Mouse (Mus musculus): ENCODE measurements at regions not wholly inside any gene's neighbourhood (a gene's known extent, or its start where the extent isn't known, plus 50 kb on each side); places are given as distances from the start of the nearest gene placed in this dataset.

GRCm38 (mm10) chr3:35145569-35145968 lies 495.4 kb downstream of the Sox2 start:
- peaks cover 2% of the 10 kb centered on the region; the same call in 1 of the 2 replicates for H3K4me1 ChIP-seq (ENCODE audit: control insufficient read depth, insufficient read depth, low read length)
- no peak overlapping the region for H3K4me3 ChIP-seq (replicated peaks; ENCODE audit: extremely low read depth, low read depth, low read length)
- no peak for DNase-seq
- TF ChIP-seq CTCF (IDR thresholded peaks at IDR 0.05; ENCODE audit: insufficient read depth, low read length) = no peak
- TF ChIP-seq POLR2A (IDR thresholded peaks at IDR 0.05; ENCODE audit: borderline replicate concordance, extremely low read depth, low read depth, low read length) = no peak
- 81% methylated on average over 2 of the region's 2 CpGs for WGBS

- Histone ChIP-seq H3K4me1 (ENCODE audit: control insufficient read depth, insufficient read depth, low read length) (peaks cover 2% of the 10 kb centered on the region; the same call in 1 of the 2 replicates), H3K4me3 (replicated peaks; ENCODE audit: extremely low read depth, low read depth, low read length) (no peak overlapping the region)
- WGBS = 71% methylated on average over 5 of the region's 5 CpGs
- no peak for DNase-seq
- TF ChIP-seq CTCF (IDR thresholded peaks at IDR 0.05; ENCODE audit: insufficient read depth, low read length) (no peak), POLR2A (IDR thresholded peaks at IDR 0.05; ENCODE audit: borderline replicate concordance, extremely low read depth, low read depth, low read length) (no peak)
Measured at GRCm38 (mm10) chr3:35146681-35147080, 496.5 kb downstream of the Sox2 start.

- H3K4me1 ChIP-seq (ENCODE audit: control insufficient read depth, insufficient read depth, low read length) = peaks cover 2% of the 10 kb centered on the region; the same call in 1 of the 2 replicates
- H3K4me3 ChIP-seq (replicated peaks; ENCODE audit: extremely low read depth, low read depth, low read length) = no peak overlapping the region
- WGBS = 31% methylated on average over 12 of the region's 12 CpGs
- TF ChIP-seq CTCF (IDR thresholded peaks at IDR 0.05; ENCODE audit: insufficient read depth, low read length) (no peak), POLR2A (IDR thresholded peaks at IDR 0.05; ENCODE audit: borderline replicate concordance, extremely low read depth, low read depth, low read length) (no peak)
- peak; percentile 34 for DNase-seq
Measured at GRCm38 (mm10) chr3:35149251-35149691, 499.1 kb downstream of the Sox2 start.

- H3K4me1 ChIP-seq (ENCODE audit: control insufficient read depth, insufficient read depth, low read length) = peaks cover 2% of the 10 kb centered on the region; the same call in 1 of the 2 replicates
- H3K4me3 ChIP-seq (replicated peaks; ENCODE audit: extremely low read depth, low read depth, low read length) = no peak overlapping the region
- no peak for DNase-seq
- TF ChIP-seq CTCF (IDR thresholded peaks at IDR 0.05; ENCODE audit: insufficient read depth, low read length) = no peak
- TF ChIP-seq POLR2A (IDR thresholded peaks at IDR 0.05; ENCODE audit: borderline replicate concordance, extremely low read depth, low read depth, low read length) = no peak
- whole genome bisulfite sequencing = 75% methylated on average over 7 of the region's 7 CpGs
Measured at GRCm38 (mm10) chr3:35152191-35152590, 502.0 kb downstream of the Sox2 start.

- H3K4me1 ChIP-seq (ENCODE audit: control insufficient read depth, insufficient read depth, low read length) = peaks cover 2% of the 10 kb centered on the region; the same call in 1 of the 2 replicates
- no peak for DNase-seq
- WGBS = 57% methylated on average over 6 of the region's 6 CpGs
- no peak overlapping the region for H3K4me3 ChIP-seq (replicated peaks; ENCODE audit: extremely low read depth, low read depth, low read length)
- TF ChIP-seq CTCF (IDR thresholded peaks at IDR 0.05; ENCODE audit: insufficient read depth, low read length) (no peak), POLR2A (IDR thresholded peaks at IDR 0.05; ENCODE audit: borderline replicate concordance, extremely low read depth, low read depth, low read length) (no peak)
Measured at GRCm38 (mm10) chr3:35154266-35154665, 504.1 kb downstream of the Sox2 start.

GRCm38 (mm10) chr3:35168676-35169075 lies 518.5 kb downstream of the Sox2 start:
- 50% methylated on average over 1 of the region's 1 CpGs for WGBS
- no peak for TF ChIP-seq POLR2A (IDR thresholded peaks at IDR 0.05; ENCODE audit: borderline replicate concordance, extremely low read depth, low read depth, low read length)
- TF ChIP-seq CTCF (IDR thresholded peaks at IDR 0.05; ENCODE audit: insufficient read depth, low read length) = no peak
- no peak overlapping the region for H3K4me3 ChIP-seq (replicated peaks; ENCODE audit: extremely low read depth, low read depth, low read length)
- DNase-seq = no peak
- peaks cover 2% of the 10 kb centered on the region for H3K4me1 ChIP-seq (ENCODE audit: control insufficient read depth, insufficient read depth, low read length)

GRCm38 (mm10) chr3:35178759-35179440 lies 528.7 kb downstream of the Sox2 start:
- Histone ChIP-seq H3K4me1 (ENCODE audit: control insufficient read depth, insufficient read depth, low read length) (no peaks in the 10 kb centered on the region), H3K4me3 (replicated peaks; ENCODE audit: extremely low read depth, low read depth, low read length) (no peak overlapping the region)
- TF ChIP-seq POLR2A (IDR thresholded peaks at IDR 0.05; ENCODE audit: borderline replicate concordance, extremely low read depth, low read depth, low read length) (no peak), CTCF (IDR thresholded peaks at IDR 0.05; ENCODE audit: insufficient read depth, low read length) (no peak)
- no peak for DNase-seq
- 84% methylated on average over 12 of the region's 12 CpGs for WGBS

- no peaks in the 10 kb centered on the region for H3K4me1 ChIP-seq (ENCODE audit: control insufficient read depth, insufficient read depth, low read length)
- no peak for DNase-seq
- WGBS = 86% methylated on average over 5 of the region's 5 CpGs
- TF ChIP-seq CTCF (IDR thresholded peaks at IDR 0.05; ENCODE audit: insufficient read depth, low read length) (no peak), POLR2A (IDR thresholded peaks at IDR 0.05; ENCODE audit: borderline replicate concordance, extremely low read depth, low read depth, low read length) (no peak)
- no peak overlapping the region for H3K4me3 ChIP-seq (replicated peaks; ENCODE audit: extremely low read depth, low read depth, low read length)
Measured at GRCm38 (mm10) chr3:35208526-35208925, 545.4 kb upstream of the Atp11b start.

GRCm38 (mm10) chr3:35219394-35219793 lies 534.5 kb upstream of the Atp11b start:
- TF ChIP-seq CTCF (IDR thresholded peaks at IDR 0.05; ENCODE audit: insufficient read depth, low read length) (no peak), POLR2A (IDR thresholded peaks at IDR 0.05; ENCODE audit: borderline replicate concordance, extremely low read depth, low read depth, low read length) (no peak)
- no peak for DNase-seq
- 74% methylated on average over 6 of the region's 6 CpGs for WGBS
- Histone ChIP-seq H3K4me3 (replicated peaks; ENCODE audit: extremely low read depth, low read depth, low read length) (no peak overlapping the region), H3K4me1 (ENCODE audit: control insufficient read depth, insufficient read depth, low read length) (no peaks in the 10 kb centered on the region)

GRCm38 (mm10) chr3:35221183-35221582 lies 532.7 kb upstream of the Atp11b start:
- 69% methylated on average over 3 of the region's 3 CpGs for WGBS
- no peaks in the 10 kb centered on the region for H3K4me1 ChIP-seq (ENCODE audit: control insufficient read depth, insufficient read depth, low read length)
- no peak for DNase-seq
- no peak for TF ChIP-seq POLR2A (IDR thresholded peaks at IDR 0.05; ENCODE audit: borderline replicate concordance, extremely low read depth, low read depth, low read length)
- TF ChIP-seq CTCF (IDR thresholded peaks at IDR 0.05; ENCODE audit: insufficient read depth, low read length) = no peak
- H3K4me3 ChIP-seq (replicated peaks; ENCODE audit: extremely low read depth, low read depth, low read length) = no peak overlapping the region
